Mouse (Mus musculus): ENCODE measurements around the gene Olfr644. TPM values are rescaled to one million over a fixed set of nuclear protein-coding genes. Genes with fewer than 3 reads are reported as not detected.

Olfr644 gene
- total and polyA plus RNA-seq, 3 experiments: not detected

GRCm38 (mm10) chr7:104103913-104104756 lies 32.5 kb upstream of the Olfr644 start:
- Histone ChIP-seq H3K9ac (ENCODE audit: insufficient read depth, low read depth) (no peak overlapping the region), H3K4me3 (replicated peaks in 1 of 3; ENCODE audit: low read depth in 2 of 3, low read length in 2 of 3, poor library complexity in 1 of 3) (no peak overlapping the region), H3K79me2 (replicated peaks; ENCODE audit: control insufficient read depth, extremely low read depth, insufficient read depth, poor library complexity, severe bottlenecking) (no peaks in the 10 kb centered on the region), H3K27ac (ENCODE audit: insufficient read depth, low read depth) (no peak overlapping the region), H3K36me3 (replicated peaks in 1 of 2; ENCODE audit: control insufficient read depth in 1 of 2, insufficient read depth in 1 of 2, low read length in 1 of 2) (no peaks in the 10 kb centered on the region), H3K27me3 (replicated peaks) (no peaks in the 10 kb centered on the region), H3K4me1 (ENCODE audit: control insufficient read depth in 1 of 2, insufficient read depth in 2 of 2) (no peaks in the 10 kb centered on the region), H3K9me3 (replicated peaks; ENCODE audit: low read length) (no peaks in the 10 kb centered on the region), H3K4me2 (ENCODE audit: insufficient read depth, low read depth, poor library complexity, severe bottlenecking) (no peak overlapping the region)
- in situ Hi-C loops (cut with MboI; ENCODE audit: low pct_ligation_motif_present, low pct_unique_long_range_greater_than_20kb, low sequenced_read_pairs) (no loop called here), dilution Hi-C loops (cut with MboI; ENCODE audit: extremely low pct_ligation_motif_present, extremely low pct_unique_long_range_greater_than_20kb, low sequenced_read_pairs) (no loop called here)
- TF ChIP-seq MAFK (IDR thresholded peaks at IDR 0.05; ENCODE audit: insufficient replicate concordance, low read length): 0 out of 2 replicates have a peak, but pooled peaks have one; percentile 23
- no peak for TF ChIP-seq BHLHE40 (IDR thresholded peaks at IDR 0.05; ENCODE audit: low read depth, low read length)
- no peak for DNase-seq (ENCODE audit: extremely low read depth)

- no peaks in the 10 kb centered on the region for H3K27me3 ChIP-seq (replicated peaks)
- TF ChIP-seq POLR2A (IDR thresholded peaks at IDR 0.05; ENCODE audit: low read depth, low read length) (no peak), USF1 (IDR thresholded peaks at IDR 0.05; ENCODE audit: low read depth, low read length) (no peak), HCFC1 (IDR thresholded peaks at IDR 0.05; ENCODE audit: low read depth, low read length) (no peak), JUND (conservative IDR thresholded peaks at IDR 0.05; ENCODE audit: low read depth, low read length) (no peak), CTCF (conservative IDR thresholded peaks at IDR 0.05 in 1 of 2, IDR thresholded peaks at IDR 0.05 in 1 of 2; ENCODE audit: low read depth in 2 of 2, low read length in 2 of 2) (no peak), TCF12 (IDR thresholded peaks at IDR 0.05; ENCODE audit: low read depth, low read length) (no peak), ZNF384 (IDR thresholded peaks at IDR 0.05; ENCODE audit: low read depth, low read length) (no peak), USF2 (conservative IDR thresholded peaks at IDR 0.05; ENCODE audit: low read depth, low read length) (no peak), RAD21 (IDR thresholded peaks at IDR 0.05; ENCODE audit: low read depth, low read length) (no peak), CHD2 (IDR thresholded peaks at IDR 0.05; ENCODE audit: low read length) (no peak), JUN (IDR thresholded peaks at IDR 0.05; ENCODE audit: insufficient read depth, low read depth, low read length) (no peak), POLR2AphosphoS2 (IDR thresholded peaks at IDR 0.05; ENCODE audit: low read depth, low read length) (no peak), BHLHE40 (IDR thresholded peaks at IDR 0.05; ENCODE audit: low read depth, low read length) (no peak), EP300 (IDR thresholded peaks at IDR 0.05; ENCODE audit: low read length) (no peak), ELF1 (IDR thresholded peaks at IDR 0.05; ENCODE audit: low read depth, low read length) (no peak)
- dilution Hi-C loops (cut with MboI; ENCODE audit: extremely low pct_ligation_motif_present, extremely low pct_unique_long_range_greater_than_20kb, low sequenced_read_pairs): no loop called here
These were observed 13.7 kb upstream of the Olfr644 start, which contains the start of gene Olfr645 for GRCm38 (mm10) chr7:104085365-104085764. TSS of gene Olfr645 (minus strand) at chr7:104085465.

More at GRCm38 (mm10) chr7:104085365-104085764, 13.7 kb upstream of the Olfr644 start, which contains the start of gene Olfr645:
- Histone ChIP-seq H3K9ac (ENCODE audit: insufficient read depth, low read depth) (no peak within 1 kb of the TSS), H3K4me1 (ENCODE audit: control insufficient read depth in 1 of 2, insufficient read depth in 2 of 2) (peaks cover 0 to 5% of the 10 kb centered on the region in 2 experiments; a peak in 1 of 4 replicates), H3K9me3 (replicated peaks; ENCODE audit: low read length) (no peaks in the 10 kb centered on the region), H3K79me2 (replicated peaks; ENCODE audit: control insufficient read depth, extremely low read depth, insufficient read depth, poor library complexity, severe bottlenecking) (no peaks in the 10 kb centered on the region), H3K27ac (ENCODE audit: insufficient read depth, low read depth) (no peak within 1 kb of the TSS), H3K4me3 (replicated peaks in 1 of 3; ENCODE audit: low read depth in 2 of 3, low read length in 2 of 3, poor library complexity in 1 of 3) (no peak within 1 kb of the TSS), H3K36me3 (replicated peaks in 1 of 2; ENCODE audit: control insufficient read depth in 1 of 2, insufficient read depth in 1 of 2, low read length in 1 of 2) (no peaks in the 10 kb centered on the region), H3K4me2 (ENCODE audit: insufficient read depth, low read depth, poor library complexity, severe bottlenecking) (no peak within 1 kb of the TSS)
- DNase-seq (ENCODE audit: extremely low read depth): no peak
- in situ Hi-C loops (cut with MboI; ENCODE audit: low pct_ligation_motif_present, low pct_unique_long_range_greater_than_20kb, low sequenced_read_pairs): no loop called here

All from CH12.LX (cell line).